Mouse (Mus musculus): Measurements from ENCODE around the gene Bhlhe23. TPM values are rescaled to one million over a fixed set of nuclear protein-coding genes. Genes with fewer than 3 reads are reported as not detected.

Bhlhe23 gene
- not detected in 2 replicates for polyA plus RNA-seq (2012; rRNA removed; ENCODE audit: low replicate concordance)

GRCm38 (mm10) chr2:180776793-180777192 lies at the start of gene Bhlhe23:
Gene Bhlhe23, minus strand, starts transcription at chr2:180776900.

GRCm38 (mm10) chr2:180724585-180725413 lies 51.9 kb downstream of the Bhlhe23 start, which contains the start of gene Slc17a9:
Gene Slc17a9, plus strand, starts transcription at chr2:180725263.

Other genes starting within 250 kb of the Bhlhe23 start
- 13.3 and 18.2 TPM in 2 replicates for gene Mrgbp, start 195.6 kb downstream of the Bhlhe23 start, polyA plus RNA-seq (2012; rRNA removed; ENCODE audit: low replicate concordance)
- gene Ogfr, start 187.7 kb downstream of the Bhlhe23 start, polyA plus RNA-seq (2012; rRNA removed; ENCODE audit: low replicate concordance): 15.0 and 30.8 TPM in 2 replicates
- 0.97 and 3.3 TPM in 2 replicates for gene Col9a3, start 179.1 kb downstream of the Bhlhe23 start, polyA plus RNA-seq (2012; rRNA removed; ENCODE audit: low replicate concordance)
- not detected in 2 replicates for gene Tcfl5, start 134.2 kb downstream of the Bhlhe23 start, polyA plus RNA-seq (2012; rRNA removed; ENCODE audit: low replicate concordance)
- gene Dido1, start 66.9 kb downstream of the Bhlhe23 start, polyA plus RNA-seq (2012; rRNA removed; ENCODE audit: low replicate concordance): 4.5 and 7.1 TPM in 2 replicates
- gene Gid8, start 66.8 kb downstream of the Bhlhe23 start, polyA plus RNA-seq (2012; rRNA removed; ENCODE audit: low replicate concordance): 10.2 and 11.5 TPM in 2 replicates
- gene Slc17a9, start 51.6 kb downstream of the Bhlhe23 start, polyA plus RNA-seq (2012; rRNA removed; ENCODE audit: low replicate concordance): 8.9 and 29.1 TPM in 2 replicates
- 8.8 and 14.8 TPM in 2 replicates for gene Ythdf1, start 144.0 kb upstream of the Bhlhe23 start, polyA plus RNA-seq (2012; rRNA removed; ENCODE audit: low replicate concordance)
- gene Birc7, start 152.1 kb upstream of the Bhlhe23 start, polyA plus RNA-seq (2012; rRNA removed; ENCODE audit: low replicate concordance): not detected in 2 replicates
- 3.3 and 3.5 TPM in 2 replicates for gene Nkain4, start 177.8 kb upstream of the Bhlhe23 start, polyA plus RNA-seq (2012; rRNA removed; ENCODE audit: low replicate concordance)
- gene Arfgap1, start 190.3 kb upstream of the Bhlhe23 start, polyA plus RNA-seq (2012; rRNA removed; ENCODE audit: low replicate concordance): 46.8 and 52.4 TPM in 2 replicates
- 2.1 and 3.8 TPM in 2 replicates for gene Col20a1, start 209.6 kb upstream of the Bhlhe23 start, polyA plus RNA-seq (2012; rRNA removed; ENCODE audit: low replicate concordance)